Mouse (Mus musculus) embryonic facial prominence, embryonic 12.5 days (tissue): ENCODE measurements around the gene Dcaf4. TPM values are rescaled to one million over a fixed set of nuclear protein-coding genes. Genes with fewer than 3 reads are reported as not detected.

Experiments
- ATAC-seq: fragments of 200-750 bp; cut with Nextera tagmentation; 2 replicates; pipeline ENCODE4 v1.8.0; 2017; ENCODE audit not compliant: insufficient number of reproducible peaks, insufficient read depth, low FRiP score, low TSS enrichment
- H3K27ac ChIP-seq: fragments of 300-500 bp; sonication (generic); 2 replicates; pipeline ENCODE4 v1.5.1; 2016; ENCODE audit warnings: mild to moderate bottlenecking
- H3K27me3 ChIP-seq: fragments of 300-500 bp; sonication (generic); 2 replicates; pipeline ENCODE4 v1.6.1; 2016; ENCODE audit warnings: mild to moderate bottlenecking, moderate library complexity
- H3K36me3 ChIP-seq: fragments of 300-500 bp; sonication (generic); 2 replicates; pipeline ENCODE4 v1.6.1; 2016; ENCODE audit warnings: mild to moderate bottlenecking
- H3K4me1 ChIP-seq: fragments of 300-500 bp; sonication (generic); 2 replicates; pipeline ENCODE4 v1.6.1; 2016
- H3K4me2 ChIP-seq: fragments of 300-500 bp; sonication (generic); replicated peaks from 2 replicates; pipeline ENCODE4 v1.6.1; 2016; ENCODE audit warnings: mild to moderate bottlenecking, moderate library complexity
- H3K4me3 ChIP-seq: fragments of 300-500 bp; sonication (generic); 2 replicates; pipeline ENCODE4 v1.5.1; 2016; ENCODE audit warnings: mild to moderate bottlenecking
- H3K9ac ChIP-seq: fragments of 300-500 bp; sonication (generic); 2 replicates; pipeline ENCODE4 v1.6.1; 2016; ENCODE audit warnings: mild to moderate bottlenecking, moderate library complexity
- H3K9me3 ChIP-seq: fragments of 300-500 bp; sonication (generic); 2 replicates; pipeline ENCODE4 v1.6.1; 2016; ENCODE audit warnings: mild to moderate bottlenecking, moderate library complexity
- WGBS: fragments of 180-500 bp; shearing (Covaris S2); methylation state at CpG from one replicate; pipeline ENCODE4 v1.1.7; 2016; 5-methylcytosine and 5-hydroxymethylcytosine counted together
- polyA plus RNA-seq: library from polyadenylated mRNA; unstranded; fragments of >200 nt; fragmentation: Nextera tagmentation; extraction: Ambion mirVana; gene quantifications from 2 replicates; pipeline ENCODE4 v1.2.1, GENCODE M21; 2016

Gene Dcaf4
- polyA plus RNA-seq, 1 experiment from 2014 or later, result 33.4 TPM

GRCm38 (mm10) chr12:83486671-83487461 lies 33.4 kb upstream of the Dcaf4 start:
- Histone ChIP-seq H3K9me3 (peaks cover 6% of the 10 kb centered on the region; the same call in 1 of the 2 replicates), H3K36me3 (no peaks in the 10 kb centered on the region), H3K9ac (peak overlapping the region; percentile 65), H3K4me1 (peaks cover 26% of the 10 kb centered on the region), H3K27me3 (peaks cover 41% of the 10 kb centered on the region), H3K4me2 (peak overlapping the region; percentile 98), H3K4me3 (peak overlapping the region; percentile 66), H3K27ac (peak overlapping the region; percentile 72; the same call in 1 of the 2 replicates)
- peak; percentile 70 for ATAC-seq
- under 1% methylated on average over 73 of the region's 73 CpGs for WGBS

- peak within 1 kb of the TSS; percentile 66 for H3K4me3 ChIP-seq
- peaks cover 41% of the 10 kb centered on the region for H3K27me3 ChIP-seq
- H3K9ac ChIP-seq, result peak within 1 kb of the TSS; percentile 65
- WGBS, result under 1% methylated on average over 31 of the region's 31 CpGs
- peaks cover 6% of the 10 kb centered on the region; the same call in 1 of the 2 replicates for H3K9me3 ChIP-seq
- peak within 1 kb of the TSS; percentile 72; the same call in 1 of the 2 replicates for H3K27ac ChIP-seq
- peak; percentile 93 for ATAC-seq
- H3K36me3 ChIP-seq, result no peaks in the 10 kb centered on the region
- H3K4me1 ChIP-seq, result peaks cover 26% of the 10 kb centered on the region
- peak within 1 kb of the TSS; percentile 98 for H3K4me2 ChIP-seq
Measured at GRCm38 (mm10) chr12:83487476-83487991, 32.7 kb upstream of the Dcaf4 start, which contains the start of gene Dpf3. Dpf3 (minus strand) TSS chr12:83487716.

GRCm38 (mm10) chr12:83488211-83488941 lies 31.9 kb upstream of the Dcaf4 start:
- peaks cover 26% of the 10 kb centered on the region for H3K4me1 ChIP-seq
- H3K4me3 ChIP-seq, result peak overlapping the region; percentile 66
- H3K9me3 ChIP-seq, result peaks cover 6% of the 10 kb centered on the region; the same call in 1 of the 2 replicates
- no peaks in the 10 kb centered on the region for H3K36me3 ChIP-seq
- under 1% methylated on average over 29 of the region's 29 CpGs for WGBS
- H3K9ac ChIP-seq, result 0 out of 2 replicates have a peak overlapping the region, but pooled peaks have one; percentile 33
- no peak overlapping the region for H3K27ac ChIP-seq
- H3K4me2 ChIP-seq, result peak overlapping the region; percentile 98
- peaks cover 39% of the 10 kb centered on the region for H3K27me3 ChIP-seq
- no peak for ATAC-seq

DNA sequence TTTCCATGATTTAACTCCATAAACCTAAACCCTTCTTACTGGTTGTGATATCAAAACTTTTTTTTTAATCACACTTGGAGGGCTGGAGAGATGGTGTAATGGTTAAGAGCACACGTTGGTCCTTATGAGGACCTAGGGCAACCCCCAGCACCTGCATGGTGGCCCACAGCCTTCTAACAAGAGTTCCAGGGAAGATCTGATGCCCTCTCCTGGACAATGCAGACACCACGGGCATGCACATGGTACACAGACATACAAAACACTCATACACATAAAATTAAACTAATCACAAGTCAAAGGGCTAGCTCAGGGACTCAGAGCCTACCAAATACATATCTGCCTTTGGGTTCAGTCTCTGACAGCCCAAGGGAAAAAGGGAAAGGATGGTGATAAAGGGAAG lies 30.5 kb upstream of the Dcaf4 start:
- Histone ChIP-seq H3K9me3 (peaks cover 6% of the 10 kb centered on the region; the same call in 1 of the 2 replicates), H3K27ac (no peak overlapping the region), H3K4me3 (no peak overlapping the region), H3K36me3 (no peaks in the 10 kb centered on the region), H3K4me2 (no peak overlapping the region), H3K4me1 (peaks cover 25% of the 10 kb centered on the region), H3K9ac (no peak overlapping the region), H3K27me3 (peaks cover 33% of the 10 kb centered on the region)
- 32% methylated on average over 2 of the region's 2 CpGs for WGBS
- ATAC-seq, result no peak

DNA sequence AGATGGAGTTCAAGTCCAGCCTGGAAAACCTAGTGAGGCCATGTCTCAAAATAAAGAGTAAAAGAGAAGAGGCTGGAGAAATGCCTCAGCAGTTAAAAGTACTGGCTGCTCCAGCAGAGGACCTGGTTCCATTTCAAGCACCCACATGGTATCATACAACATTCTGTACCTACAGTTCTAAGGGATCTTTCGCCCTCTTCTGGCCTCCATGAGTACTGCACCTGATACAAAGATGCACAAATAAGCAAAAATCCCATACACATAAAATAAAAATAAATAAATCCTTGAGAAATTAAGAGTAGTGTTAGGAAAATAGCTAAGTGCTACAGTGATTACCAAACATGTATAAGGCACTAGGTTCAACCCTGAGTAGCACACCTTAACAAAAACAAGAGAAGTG lies 28.7 kb upstream of the Dcaf4 start:
- Histone ChIP-seq H3K9ac (no peak overlapping the region), H3K36me3 (no peaks in the 10 kb centered on the region), H3K27ac (no peak overlapping the region), H3K4me2 (no peak overlapping the region), H3K4me1 (peaks cover 11% of the 10 kb centered on the region; the same call in 1 of the 2 replicates), H3K9me3 (peaks cover 6% of the 10 kb centered on the region; the same call in 1 of the 2 replicates), H3K27me3 (peaks cover 17% of the 10 kb centered on the region; the same call in 1 of the 2 replicates), H3K4me3 (no peak overlapping the region)
- ATAC-seq, result no peak
- 41% methylated on average over 1 of the region's 1 CpGs for WGBS

- H3K9ac ChIP-seq, result no peak overlapping the region
- no peak overlapping the region for H3K4me2 ChIP-seq
- H3K9me3 ChIP-seq, result peaks cover 6% of the 10 kb centered on the region; the same call in 1 of the 2 replicates
- H3K27ac ChIP-seq, result no peak overlapping the region
- H3K27me3 ChIP-seq, result peaks cover 17% of the 10 kb centered on the region; the same call in 1 of the 2 replicates
- H3K4me3 ChIP-seq, result no peak overlapping the region
- H3K36me3 ChIP-seq, result no peaks in the 10 kb centered on the region
- ATAC-seq, result no peak
- peaks cover 11% of the 10 kb centered on the region; the same call in 1 of the 2 replicates for H3K4me1 ChIP-seq
- 70% methylated on average over 3 of the region's 3 CpGs for WGBS
Measured at GRCm38 (mm10) chr12:83492808-83493207, 27.5 kb upstream of the Dcaf4 start.

GRCm38 (mm10) chr12:83494196-83494595 lies 26.1 kb upstream of the Dcaf4 start:
- 83% methylated on average over 9 of the region's 9 CpGs for WGBS

GRCm38 (mm10) chr12:83495248-83495960 lies 24.9 kb upstream of the Dcaf4 start:
- no peak overlapping the region for H3K4me3 ChIP-seq
- ATAC-seq, result no peak

More at GRCm38 (mm10) chr12:83494196-83494595, 26.1 kb upstream of the Dcaf4 start:
- Histone ChIP-seq H3K27me3 (peaks cover 13% of the 10 kb centered on the region; the same call in 1 of the 2 replicates), H3K4me3 (no peak overlapping the region), H3K27ac (no peak overlapping the region), H3K36me3 (no peaks in the 10 kb centered on the region), H3K9ac (no peak overlapping the region), H3K9me3 (peaks cover 6% of the 10 kb centered on the region; the same call in 1 of the 2 replicates), H3K4me2 (no peak overlapping the region), H3K4me1 (no peaks in the 10 kb centered on the region)
- no peak for ATAC-seq

GRCm38 (mm10) chr12:83495961-83496282 lies 24.3 kb upstream of the Dcaf4 start:
- H3K27ac ChIP-seq, result no peak overlapping the region
- WGBS, result 38% methylated on average over 9 of the region's 9 CpGs
- no peak for ATAC-seq

More at GRCm38 (mm10) chr12:83495248-83495960, 24.9 kb upstream of the Dcaf4 start:
- H3K27ac ChIP-seq, result no peak overlapping the region
- WGBS, result 68% methylated on average over 4 of the region's 4 CpGs
- no peak overlapping the region for H3K4me2 ChIP-seq
- H3K4me1 ChIP-seq, result no peaks in the 10 kb centered on the region
- peaks cover 6% of the 10 kb centered on the region; the same call in 1 of the 2 replicates for H3K9me3 ChIP-seq
- no peak overlapping the region for H3K9ac ChIP-seq
- H3K36me3 ChIP-seq, result no peaks in the 10 kb centered on the region
- peaks cover 6% of the 10 kb centered on the region; the same call in 1 of the 2 replicates for H3K27me3 ChIP-seq

DNA sequence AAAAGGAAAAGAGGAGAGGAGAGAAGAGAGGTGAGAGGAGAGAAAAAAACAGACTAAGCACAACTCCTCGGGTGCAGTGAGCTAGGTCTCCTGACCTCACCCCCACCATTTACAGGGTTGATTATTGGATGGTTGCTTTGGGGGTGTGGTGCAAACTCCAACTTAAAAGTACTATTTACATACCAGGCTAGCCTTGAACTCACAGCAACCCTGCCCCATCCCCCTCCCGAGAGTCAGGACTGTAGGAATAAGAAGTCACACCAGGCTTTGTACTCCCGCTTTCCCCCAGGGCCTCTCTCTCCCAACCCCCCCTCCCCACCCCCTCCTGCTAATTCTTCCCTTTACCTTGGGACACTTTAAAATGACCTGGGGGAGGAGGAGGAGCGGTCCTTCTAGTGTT lies 23.9 kb upstream of the Dcaf4 start:
- Histone ChIP-seq H3K27ac (no peak overlapping the region), H3K9me3 (peaks cover 2% of the 10 kb centered on the region; the same call in 1 of the 2 replicates), H3K36me3 (no peaks in the 10 kb centered on the region), H3K4me1 (no peaks in the 10 kb centered on the region), H3K4me2 (no peak overlapping the region), H3K4me3 (no peak overlapping the region), H3K27me3 (0 out of 2 replicates have a peak, but pooled peaks cover 5% of the 10 kb centered on the region), H3K9ac (no peak overlapping the region)
- ATAC-seq, result no peak
- WGBS, result 74% methylated on average over 4 of the region's 4 CpGs

More at GRCm38 (mm10) chr12:83495961-83496282, 24.3 kb upstream of the Dcaf4 start:
- H3K9me3 ChIP-seq, result peaks cover 6% of the 10 kb centered on the region; the same call in 1 of the 2 replicates
- H3K36me3 ChIP-seq, result no peaks in the 10 kb centered on the region
- no peak overlapping the region for H3K4me3 ChIP-seq
- H3K9ac ChIP-seq, result no peak overlapping the region
- H3K4me1 ChIP-seq, result no peaks in the 10 kb centered on the region
- H3K27me3 ChIP-seq, result 0 out of 2 replicates have a peak, but pooled peaks cover 5% of the 10 kb centered on the region
- H3K4me2 ChIP-seq, result no peak overlapping the region

DNA sequence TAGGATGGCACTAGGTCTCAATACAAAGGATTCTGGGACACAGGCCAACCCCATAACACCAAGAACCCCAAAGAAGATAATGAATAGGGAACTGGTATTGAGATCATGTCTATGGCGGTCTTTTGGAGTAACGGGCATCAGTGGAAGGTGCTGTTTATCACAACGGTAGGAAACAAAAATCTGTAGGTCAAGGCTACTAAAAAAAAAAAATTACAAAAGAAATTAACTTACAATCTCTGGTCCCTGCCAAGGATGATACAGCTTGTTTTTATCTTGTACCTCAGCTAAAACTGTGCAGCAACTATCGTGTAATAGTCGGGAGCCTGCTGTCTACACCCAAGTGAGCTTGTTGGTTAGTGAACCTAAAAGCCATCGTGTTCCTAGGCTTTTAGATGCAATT lies 23.5 kb upstream of the Dcaf4 start:
- no peaks in the 10 kb centered on the region for H3K9me3 ChIP-seq
- H3K27ac ChIP-seq, result no peak overlapping the region
- 0 out of 2 replicates have a peak, but pooled peaks cover 5% of the 10 kb centered on the region for H3K27me3 ChIP-seq
- no peaks in the 10 kb centered on the region for H3K36me3 ChIP-seq
- no peak overlapping the region for H3K9ac ChIP-seq
- no peak overlapping the region for H3K4me2 ChIP-seq
- no peak for ATAC-seq
- WGBS, result 94% methylated on average over 6 of the region's 6 CpGs
- H3K4me3 ChIP-seq, result no peak overlapping the region
- H3K4me1 ChIP-seq, result no peaks in the 10 kb centered on the region
